18 mouse cellular contexts compared by ENCODE assay signal in genomic region chr17:44134545-44134944, GRCm38 (mm10). TPM values are rescaled to one million over a fixed set of nuclear protein-coding genes. Genes with fewer than 3 reads are reported as not detected.
DNase-seq lines count a peak whose midpoint lies in the region; ATAC-seq lines count a peak whose summit lies in the region.
"Had no signal": no experiment of that assay in that cellular context is flagged by ENCODE, and none has a peak within 500 bp of the region (broad histone marks: within the 10 kb centered on the region; RNA-seq: fewer than 3 reads in every experiment).

No protein-coding gene starts in this region.

- H3K36me3 ChIP-seq in kidney, embryonic 14.5 days (ENCODE audit: control insufficient read depth, insufficient read depth, low read length) = no peaks in the 10 kb centered on the region
- no peaks in the 10 kb centered on the region for H3K36me3 ChIP-seq in liver, embryonic 11.5 days (ENCODE audit: control insufficient read depth, insufficient read depth, low read length)
- H3K36me3 ChIP-seq in stomach, embryonic 15.5 days = no peaks in the 10 kb centered on the region
- H3K36me3 ChIP-seq: embryonic facial prominence, embryonic 13.5 days; hindbrain, embryonic 12.5 days; limb, embryonic 12.5 days had no signal

- no peak for ATAC-seq in kidney, embryonic 14.5 days (ENCODE audit: low FRiP score, low TSS enrichment)
- no peak for ATAC-seq in liver, embryonic 11.5 days (replicated peaks; ENCODE audit: low FRiP score)
- no peak for ATAC-seq in stomach, embryonic 15.5 days (ENCODE audit: insufficient read depth, low FRiP score, low read depth)
- no peak for ATAC-seq in megakaryocyte progenitor cell, adult 5-6 weeks (replicated peaks; ENCODE audit: poor library complexity)
- ATAC-seq: inflammation-experienced regulatory T-cells, adult 6 months had no signal

- H3K9me3 ChIP-seq in kidney, embryonic 14.5 days (ENCODE audit: control insufficient read depth, low read length) = no peaks in the 10 kb centered on the region
- no peaks in the 10 kb centered on the region for H3K9me3 ChIP-seq in liver, embryonic 11.5 days (ENCODE audit: control insufficient read depth, low read length)
- H3K9me3 ChIP-seq in stomach, embryonic 15.5 days = no peaks in the 10 kb centered on the region
- H3K9me3 ChIP-seq: embryonic facial prominence, embryonic 13.5 days; hindbrain, embryonic 12.5 days; limb, embryonic 12.5 days; megakaryocyte, embryonic 14.5 days had no signal

- H3K4me2 ChIP-seq in kidney, embryonic 14.5 days (replicated peaks; ENCODE audit: low read depth, low read length) = no peak overlapping the region
- peak overlapping the region; percentile 44 for H3K4me2 ChIP-seq in liver, embryonic 11.5 days
- peak overlapping the region; percentile 23 for H3K4me2 ChIP-seq in stomach, embryonic 15.5 days
- H3K4me2 ChIP-seq: embryonic facial prominence, embryonic 13.5 days; hindbrain, embryonic 12.5 days; limb, embryonic 12.5 days had no signal

- H3K4me1 ChIP-seq in kidney, embryonic 14.5 days (ENCODE audit: control insufficient read depth, insufficient read depth, low read length) = 0 out of 2 replicates have a peak, but pooled peaks cover 2% of the 10 kb centered on the region
- no peaks in the 10 kb centered on the region; the same call in 1 of the 2 replicates for H3K4me1 ChIP-seq in liver, embryonic 11.5 days (replicated peaks; ENCODE audit: control insufficient read depth, insufficient read depth, low read length)
- no peaks in the 10 kb centered on the region for H3K4me1 ChIP-seq in stomach, embryonic 15.5 days
- H3K4me1 ChIP-seq: embryonic facial prominence, embryonic 13.5 days; hindbrain, embryonic 12.5 days; limb, embryonic 12.5 days had no signal

- 66% methylated on average over 9 of the region's 9 CpGs for WGBS in kidney, embryonic 14.5 days
- 48% methylated on average over 9 of the region's 9 CpGs for WGBS in liver, embryonic 11.5 days
- 66% methylated on average over 9 of the region's 9 CpGs for WGBS in stomach, embryonic 15.5 days

- H3K4me3 ChIP-seq in kidney, embryonic 14.5 days (ENCODE audit: low read length) = no peak overlapping the region; the same call in 1 of the 2 replicates
- H3K4me3 ChIP-seq in liver, embryonic 11.5 days (ENCODE audit: low read depth, low read length) = peak overlapping the region; percentile 22
- peak overlapping the region; percentile 17; the same call in 1 of the 2 replicates for H3K4me3 ChIP-seq in stomach, embryonic 15.5 days (replicated peaks)
- H3K4me3 ChIP-seq: embryonic facial prominence, embryonic 13.5 days; hindbrain, embryonic 12.5 days; limb, embryonic 12.5 days; megakaryocyte, embryonic 14.5 days had no signal

- no peak overlapping the region for H3K9ac ChIP-seq in kidney, embryonic 14.5 days (ENCODE audit: low read depth, low read length)
- H3K9ac ChIP-seq in liver, embryonic 11.5 days (ENCODE audit: low read depth, low read length) = no peak overlapping the region
- no peak overlapping the region for H3K9ac ChIP-seq in stomach, embryonic 15.5 days
- H3K9ac ChIP-seq: embryonic facial prominence, embryonic 13.5 days; hindbrain, embryonic 12.5 days; limb, embryonic 12.5 days had no signal

- H3K27ac ChIP-seq in kidney, embryonic 14.5 days (ENCODE audit: low read depth, low read length) = no peak overlapping the region
- no peak overlapping the region for H3K27ac ChIP-seq in liver, embryonic 11.5 days (ENCODE audit: low read depth, low read length)
- H3K27ac ChIP-seq in stomach, embryonic 15.5 days = no peak overlapping the region
- H3K27ac ChIP-seq: embryonic facial prominence, embryonic 13.5 days; hindbrain, embryonic 12.5 days; limb, embryonic 12.5 days had no signal

- DNase-seq in kidney, adult 18-20 months = peak; percentile 34
- peak; percentile 36 to 39 for DNase-seq in kidney, adult 8-10 months
- DNase-seq in liver, embryonic 11.5 days (ENCODE audit: low spot score) = no peak
- DNase-seq in embryo, embryonic 11 days = no peak
- no peak for DNase-seq in heart, adult 18-20 months
- DNase-seq: adrenal gland, postnatal 36 days; cerebellum, adult 8-10 months; gastrocnemius, postnatal 14 days; layer of hippocampus, adult 9-11 months; thymus, postnatal 4 days had no signal

- no peaks in the 10 kb centered on the region for H3K27me3 ChIP-seq in kidney, embryonic 14.5 days (ENCODE audit: control insufficient read depth, insufficient read depth, low read length)
- H3K27me3 ChIP-seq in liver, embryonic 11.5 days (replicated peaks; ENCODE audit: control insufficient read depth, insufficient read depth, low read length) = 0 out of 2 replicates have a peak, but pooled peaks cover 2% of the 10 kb centered on the region
- H3K27me3 ChIP-seq in stomach, embryonic 15.5 days (replicated peaks) = no peaks in the 10 kb centered on the region

RNA-seq across cellular contexts. Expression of gene Enpp4, which starts 28.9 kb away (rescaled TPM):
- 3.0 and 5.4 TPM in 2 replicates for polyA plus RNA-seq in kidney, embryonic 14.5 days (2014; fragmentation: Nextera tagmentation; extraction: Ambion mirVana)
- polyA plus RNA-seq in liver, embryonic 11.5 days (2014; fragmentation: Nextera tagmentation; extraction: Ambion mirVana) = 7.5 and 9.2 TPM in 2 replicates
- polyA plus RNA-seq in stomach, embryonic 15.5 days (2015; fragmentation: Nextera tagmentation; extraction: Ambion mirVana) = 5.6 and 5.7 TPM in 2 replicates
- 10 to 100 TPM; 26.2 to 26.4 TPM for total RNA-seq in heart, adult 18-20 months (2021)
- 13.9 and 14.9 TPM in 2 replicates for total RNA-seq in megakaryocyte progenitor cell, adult 5-6 weeks (2015)
- total RNA-seq in megakaryocyte progenitor cell, adult 5-6 weeks (2017) = 10.8 and 13.5 TPM in 2 replicates

RNA-seq across cellular contexts. Expression of gene Clic5, which starts 53.8 kb away (rescaled TPM):
- 1.9 and 5.5 TPM in 2 replicates for polyA plus RNA-seq in kidney, embryonic 14.5 days (2014; fragmentation: Nextera tagmentation; extraction: Ambion mirVana)
- polyA plus RNA-seq in liver, embryonic 11.5 days (2014; fragmentation: Nextera tagmentation; extraction: Ambion mirVana) = 0.64 and 0.75 TPM in 2 replicates
- polyA plus RNA-seq in stomach, embryonic 15.5 days (2015; fragmentation: Nextera tagmentation; extraction: Ambion mirVana) = 5.0 and 7.1 TPM in 2 replicates
- total RNA-seq in heart, adult 18-20 months (2021) = 100 to 1,000 TPM; 141 to 144 TPM
- total RNA-seq in megakaryocyte progenitor cell, adult 5-6 weeks (2015) = 0.27 and 1.3 TPM in 2 replicates
- 0.42 and 0.98 TPM in 2 replicates for total RNA-seq in megakaryocyte progenitor cell, adult 5-6 weeks (2017)

RNA-seq across cellular contexts. Expression of gene Enpp5, which starts 55.9 kb away (rescaled TPM):
- 11.8 and 12.5 TPM in 2 replicates for polyA plus RNA-seq in kidney, embryonic 14.5 days (2014; fragmentation: Nextera tagmentation; extraction: Ambion mirVana)
- polyA plus RNA-seq in liver, embryonic 11.5 days (2014; fragmentation: Nextera tagmentation; extraction: Ambion mirVana) = 5.9 and 6.2 TPM in 2 replicates
- polyA plus RNA-seq in stomach, embryonic 15.5 days (2015; fragmentation: Nextera tagmentation; extraction: Ambion mirVana) = 29.4 and 31.8 TPM in 2 replicates
- total RNA-seq in heart, adult 18-20 months (2021) = 10 to 100 TPM; 15.6 to 17.7 TPM
- 5.2 and 5.6 TPM in 2 replicates for total RNA-seq in megakaryocyte progenitor cell, adult 5-6 weeks (2015)
- total RNA-seq in megakaryocyte progenitor cell, adult 5-6 weeks (2017) = 9.1 and 12.2 TPM in 2 replicates

Comparison
In these comparisons a context has a peak if more than half of its experiments do, and no peak if none do; other contexts are left out.
1. DNase-seq: peak in kidney, adult 18-20 months (single experiment) and kidney, adult 8-10 months (2 of 2); none in liver, embryonic 11.5 days (single experiment), embryo, embryonic 11 days (single experiment) and heart, adult 18-20 months (0 of 2).